Mouse (Mus musculus): ENCODE results near the gene Tas2r115.
"Not testable (repeated sequence)": the region's sequence is repeated elsewhere in the genome, so short reads cannot be mapped to it uniquely, and the experiment has no call there.

The Tas2r115 gene

DNA sequence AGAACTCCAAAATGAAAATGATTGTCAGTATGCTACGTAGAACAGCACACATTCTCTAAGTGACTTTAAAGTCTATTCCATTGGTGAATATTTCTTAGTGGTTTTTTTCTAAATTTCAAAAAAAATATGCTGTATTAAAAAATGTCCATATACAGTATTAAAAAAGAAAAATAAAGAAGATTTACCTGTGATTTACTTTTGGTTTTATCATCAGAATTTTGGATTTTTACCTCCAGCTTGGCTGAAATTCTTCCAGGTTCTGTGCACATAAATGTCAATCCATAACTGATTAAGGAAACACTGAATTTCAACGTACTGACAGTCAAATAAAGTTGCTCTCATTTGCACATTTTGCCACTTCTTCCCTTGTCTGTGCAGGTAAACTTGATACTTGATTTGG, at the start of gene Tas2r115:
Gene Tas2r115, minus strand, starts transcription at position 101 of the 400 bp plus-strand sequence.
- no peak for DNase-seq (ENCODE audit: extremely low spot score)

DNA sequence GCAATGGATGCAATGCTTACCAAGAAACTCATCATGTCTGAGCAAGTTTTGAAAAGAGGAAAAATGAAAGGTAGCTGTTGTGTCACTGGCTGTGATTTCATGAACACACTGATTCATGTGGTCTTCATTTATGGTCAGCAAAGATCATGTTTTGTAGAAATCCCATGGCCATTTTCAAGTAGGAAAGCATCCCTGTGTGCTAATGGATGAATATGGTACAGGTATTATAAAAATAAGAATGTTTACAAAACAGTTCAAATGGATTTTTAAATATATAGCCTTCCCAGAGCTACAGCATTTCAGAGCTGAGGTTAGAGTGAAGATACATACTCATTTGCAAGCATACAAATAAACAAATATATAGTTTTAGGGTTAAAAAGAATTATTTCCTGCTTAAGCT, 40.2 kb upstream of the Tas2r115 start, which contains the start of gene Tas2r136:
Gene Tas2r136, minus strand, starts transcription at position 101 of the 400 bp plus-strand sequence.
- DNase-seq (ENCODE audit: extremely low spot score), result no peak

DNA sequence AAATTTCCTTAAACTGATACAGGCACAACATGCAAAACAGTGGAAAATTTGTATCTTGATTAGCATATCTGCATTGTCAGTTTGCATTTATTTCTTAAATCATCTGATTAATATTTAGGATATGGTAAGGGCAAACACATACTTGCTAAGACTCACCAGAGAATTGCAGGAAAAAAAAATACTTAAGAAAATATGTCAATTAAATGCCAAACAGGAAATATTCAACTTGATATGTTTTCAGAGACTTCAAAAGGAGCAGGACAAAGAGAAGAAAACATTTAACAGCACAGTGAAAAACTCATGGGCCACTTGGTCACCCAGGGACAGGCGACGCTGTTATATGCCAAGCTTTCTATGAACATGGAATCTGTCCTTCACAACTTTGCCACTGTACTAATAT, 24.0 kb upstream of the Tas2r115 start, which contains the start of gene Tas2r102:
Gene Tas2r102, plus strand, starts transcription at position 301 of the 400 bp plus-strand sequence.
- no peak for DNase-seq (ENCODE audit: extremely low spot score)

DNA sequence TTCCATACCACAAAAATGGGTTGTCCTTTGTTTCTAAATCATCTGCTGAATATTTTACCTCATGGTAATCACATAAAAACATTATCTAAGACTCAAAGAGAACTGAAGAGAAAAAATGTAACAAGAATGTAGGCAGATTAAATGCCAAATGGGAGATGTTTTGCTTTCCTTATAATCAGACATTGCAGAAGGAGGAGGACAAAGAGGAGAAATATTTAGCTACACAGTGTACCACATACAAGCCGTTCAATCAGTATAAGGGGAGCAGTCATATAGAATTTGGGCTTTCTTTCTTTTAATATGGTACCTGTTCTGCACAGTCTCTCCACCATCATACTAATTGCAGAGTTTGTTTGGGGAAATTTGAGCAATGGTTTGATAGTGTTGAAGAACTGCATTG, 16.6 kb upstream of the Tas2r115 start, which contains the start of gene Tas2r124:
Gene Tas2r124, plus strand, starts transcription at position 301 of the 400 bp plus-strand sequence.
- DNase-seq (ENCODE audit: extremely low spot score), result no peak

- no peak for DNase-seq (ENCODE audit: extremely low spot score)
Observed at GRCm38 (mm10) chr6:132750206-132750605, 12.4 kb upstream of the Tas2r115 start.

GRCm38 (mm10) chr6:132711828-132712227, 26.0 kb downstream of the Tas2r115 start, which contains the start of gene Tas2r122:
Gene Tas2r122 (minus strand): TSS chr6:132711928.
- DNase-seq (ENCODE audit: extremely low spot score), result no peak

GRCm38 (mm10) chr6:132700907-132701306, 36.9 kb downstream of the Tas2r115 start, which contains the start of gene Tas2r121:
Gene Tas2r121 (minus strand): TSS chr6:132701007.
- DNase-seq (ENCODE audit: extremely low spot score), result no peak

DNA sequence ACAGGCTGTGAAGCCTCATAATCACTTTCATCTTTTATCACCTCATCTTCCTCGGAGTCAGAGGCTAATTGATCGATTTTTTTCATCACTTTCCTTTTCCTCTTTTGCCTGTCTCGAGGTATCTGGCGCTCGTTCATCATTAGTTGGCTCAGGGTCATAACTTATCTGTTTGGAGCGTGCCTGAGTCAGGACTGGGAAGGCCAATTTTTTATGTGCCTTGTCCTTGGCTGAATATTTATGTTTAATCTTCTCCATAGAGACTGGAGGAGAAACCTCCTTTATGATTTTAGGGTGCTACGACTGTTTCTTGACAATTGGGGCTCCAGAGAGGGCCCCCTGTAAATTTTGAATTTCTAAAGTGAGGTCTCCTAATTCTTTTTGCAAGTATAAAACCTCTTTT, 46.2 kb downstream of the Tas2r115 start:
- DNase-seq (ENCODE audit: extremely low spot score), result not testable (repeated sequence)
